20 mouse cellular contexts compared by ENCODE assay signal in genomic region chr1:108577793-108578192, GRCm38 (mm10).
DNase-seq lines count a peak whose midpoint lies in the region; ATAC-seq lines count a peak whose summit lies in the region.
"Had no signal": no experiment of that assay in that cellular context is flagged by ENCODE, and none has a peak within 500 bp of the region (broad histone marks: within the 10 kb centered on the region; RNA-seq: fewer than 3 reads in every experiment).

No protein-coding gene starts in this region.

- intact Hi-C loops in left cerebral cortex, postnatal 10 days (cut with DNase I) = no loop called here
- intact Hi-C loops in left cerebral cortex, postnatal 4 days (cut with DNase I) = no loop called here

- H3K9ac ChIP-seq in midbrain, embryonic 11.5 days (ENCODE audit: low read length) = no peak overlapping the region
- no peak overlapping the region for H3K9ac ChIP-seq in forebrain, embryonic 16.5 days (replicated peaks; ENCODE audit: low read depth, low read length)
- no peak overlapping the region for H3K9ac ChIP-seq in midbrain, embryonic 14.5 days (replicated peaks; ENCODE audit: low read length)
- H3K9ac ChIP-seq: heart, embryonic 12.5 days had no signal

- H3K27me3 ChIP-seq in midbrain, embryonic 11.5 days (ENCODE audit: control insufficient read depth, insufficient read depth, low read length) = no peaks in the 10 kb centered on the region
- H3K27me3 ChIP-seq in midbrain, embryonic 10.5 days (ENCODE audit: low read depth, poor library complexity, severe bottlenecking) = no peaks in the 10 kb centered on the region
- no peaks in the 10 kb centered on the region for H3K27me3 ChIP-seq in forebrain, embryonic 16.5 days (replicated peaks; ENCODE audit: control insufficient read depth, insufficient read depth, low read length)
- no peaks in the 10 kb centered on the region for H3K27me3 ChIP-seq in midbrain, embryonic 14.5 days (ENCODE audit: control insufficient read depth, insufficient read depth, low read length)
- H3K27me3 ChIP-seq: heart, embryonic 12.5 days; megakaryocyte, embryonic 14.5 days had no signal

- no peak overlapping the region for H3K4me3 ChIP-seq in midbrain, embryonic 11.5 days (ENCODE audit: low read depth, low read length)
- H3K4me3 ChIP-seq in midbrain, embryonic 10.5 days = no peak overlapping the region
- no peak overlapping the region for H3K4me3 ChIP-seq in forebrain, embryonic 16.5 days (replicated peaks; ENCODE audit: low read length)
- H3K4me3 ChIP-seq in midbrain, embryonic 14.5 days (replicated peaks; ENCODE audit: low read depth, low read length) = no peak overlapping the region
- H3K4me3 ChIP-seq: heart, embryonic 12.5 days; layer of hippocampus, adult 2 months; megakaryocyte, embryonic 14.5 days; myocyte had no signal

- H3K27ac ChIP-seq in midbrain, embryonic 11.5 days (ENCODE audit: low read depth, low read length) = no peak overlapping the region
- no peak overlapping the region for H3K27ac ChIP-seq in midbrain, embryonic 10.5 days (replicated peaks)
- no peak overlapping the region for H3K27ac ChIP-seq in forebrain, embryonic 16.5 days (ENCODE audit: low read length)
- H3K27ac ChIP-seq in midbrain, embryonic 14.5 days (replicated peaks; ENCODE audit: low read depth, low read length) = no peak overlapping the region
- H3K27ac ChIP-seq: layer of hippocampus, adult 2 months; stomach, postnatal 0 days had no signal

- no peaks in the 10 kb centered on the region for H3K9me3 ChIP-seq in midbrain, embryonic 11.5 days (ENCODE audit: control insufficient read depth, low read length)
- no peaks in the 10 kb centered on the region for H3K9me3 ChIP-seq in midbrain, embryonic 10.5 days (replicated peaks)
- H3K9me3 ChIP-seq in forebrain, embryonic 16.5 days (ENCODE audit: control insufficient read depth, low read length) = no peaks in the 10 kb centered on the region
- no peaks in the 10 kb centered on the region for H3K9me3 ChIP-seq in midbrain, embryonic 14.5 days (ENCODE audit: control insufficient read depth, low read length)

- no peaks in the 10 kb centered on the region for H3K4me1 ChIP-seq in midbrain, embryonic 11.5 days (ENCODE audit: control insufficient read depth, insufficient read depth, low read length)
- no peaks in the 10 kb centered on the region for H3K4me1 ChIP-seq in midbrain, embryonic 10.5 days
- H3K4me1 ChIP-seq in forebrain, embryonic 16.5 days (replicated peaks; ENCODE audit: control insufficient read depth, insufficient read depth, low read length) = 0 out of 2 replicates have a peak, but pooled peaks cover 2% of the 10 kb centered on the region
- H3K4me1 ChIP-seq in midbrain, embryonic 14.5 days (ENCODE audit: control insufficient read depth, insufficient read depth, low read length) = no peaks in the 10 kb centered on the region
- H3K4me1 ChIP-seq: heart, embryonic 12.5 days; megakaryocyte, embryonic 14.5 days had no signal

- H3K36me3 ChIP-seq in midbrain, embryonic 11.5 days (ENCODE audit: control insufficient read depth, insufficient read depth, low read length) = no peaks in the 10 kb centered on the region
- no peaks in the 10 kb centered on the region for H3K36me3 ChIP-seq in midbrain, embryonic 10.5 days
- no peaks in the 10 kb centered on the region for H3K36me3 ChIP-seq in forebrain, embryonic 16.5 days (ENCODE audit: control insufficient read depth, insufficient read depth)
- H3K36me3 ChIP-seq in midbrain, embryonic 14.5 days (ENCODE audit: control insufficient read depth, insufficient read depth, low read length) = no peaks in the 10 kb centered on the region
- H3K36me3 ChIP-seq: heart, embryonic 12.5 days had no signal

- no peak overlapping the region for H3K4me2 ChIP-seq in midbrain, embryonic 11.5 days
- H3K4me2 ChIP-seq in forebrain, embryonic 16.5 days (ENCODE audit: low read length) = no peak overlapping the region
- no peak overlapping the region for H3K4me2 ChIP-seq in midbrain, embryonic 14.5 days (ENCODE audit: low read length)
- H3K4me2 ChIP-seq: heart, embryonic 12.5 days had no signal

- ATAC-seq in midbrain, embryonic 11.5 days (ENCODE audit: low FRiP score) = 0 out of 2 replicates have a peak, but pooled peaks have one; percentile 16
- peak; percentile 87 for ATAC-seq in forebrain, embryonic 16.5 days
- ATAC-seq in midbrain, embryonic 14.5 days (ENCODE audit: low FRiP score, low TSS enrichment) = peak; percentile 57; the same call in 1 of the 2 replicates
- ATAC-seq: inflammation-experienced regulatory T-cells, adult 6 months had no signal

- DNase-seq in midbrain, embryonic 11.5 days (ENCODE audit: low spot score, missing footprints) = no peak
- DNase-seq in midbrain, embryonic 10.5 days (ENCODE audit: low spot score) = no peak
- peak; percentile 6 for DNase-seq in midbrain, embryonic 14.5 days
- DNase-seq in layer of hippocampus, postnatal 14 days (ENCODE audit: low spot score in 2 of 2) = no peak
- no peak for DNase-seq in left cerebral cortex, postnatal 10 days (ENCODE audit: extremely low spot score in 1 of 2, low spot score in 2 of 2)
- no peak for DNase-seq in left cerebral cortex, postnatal 4 days
- DNase-seq: adrenal gland, adult 2 months; cerebellum, adult 9-11 months; heart, postnatal 14 days; kidney, adult 8-10 months; kidney, postnatal 14 days; liver; thymus, postnatal 14 days had no signal

- WGBS in midbrain, embryonic 11.5 days = 87% methylated on average over 3 of the region's 3 CpGs
- whole genome bisulfite sequencing in midbrain, embryonic 10.5 days = 88% methylated on average over 3 of the region's 3 CpGs
- WGBS in forebrain, embryonic 16.5 days = 40% methylated on average over 3 of the region's 3 CpGs
- 76% methylated on average over 3 of the region's 3 CpGs for WGBS in midbrain, embryonic 14.5 days

Comparison
In these comparisons a context has a peak if more than half of its experiments do, and no peak if none do; other contexts are left out.
1. ATAC-seq: peak in every context shown above with its lines; median percentile 87 in forebrain, embryonic 16.5 days; 57 in midbrain, embryonic 14.5 days; 16 in midbrain, embryonic 11.5 days.